Mouse (Mus musculus) thymus, adult 2 months (tissue): ENCODE results near the gene Frs3.

Experiments
- CTCF ChIP-seq: fragments of 200-500 bp; IDR thresholded peaks from 2 replicates; pipeline ENCODE4 v1.5.1; 2012; ENCODE audit warnings: mild to moderate bottlenecking, control low read depth, low read length, moderate library complexity, borderline replicate concordance; ENCODE audit not compliant: control insufficient read depth, poor library complexity, insufficient read depth; ENCODE audit errors: extremely low read depth
- POLR2A ChIP-seq: fragments of 200-500 bp; IDR thresholded peaks from 2 replicates; pipeline ENCODE4 v1.6.1; 2012; ENCODE audit warnings: mild to moderate bottlenecking, low read length, control low read depth, moderate library complexity; ENCODE audit not compliant: control insufficient read depth, poor library complexity, insufficient read depth; ENCODE audit errors: extremely low read depth

DNA sequence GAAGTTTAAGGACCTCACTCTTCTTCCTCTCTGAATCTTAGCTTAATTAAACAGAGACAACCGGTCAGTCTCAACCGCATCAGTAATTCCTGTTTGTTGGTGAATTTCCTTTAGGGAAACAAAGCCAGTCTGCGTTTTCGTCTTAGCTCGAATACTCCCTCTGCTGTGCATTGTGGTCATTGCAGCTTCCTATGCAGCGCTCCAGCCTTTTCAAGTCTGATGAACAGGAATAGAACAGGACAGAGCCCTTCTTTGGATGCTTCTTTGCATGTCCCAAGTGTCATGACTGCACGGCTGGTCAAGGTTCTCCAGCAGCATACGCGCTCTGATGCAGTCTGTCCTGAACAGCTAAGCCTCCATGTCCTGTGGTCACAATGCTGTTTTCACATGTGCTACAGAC is 12.2 kb upstream of the Frs3 start:
- TF ChIP-seq POLR2A (no peak), CTCF (no peak)
